Mouse (Mus musculus) liver, embryonic 14.5 days (tissue): ENCODE measurements at regions not wholly inside any gene's neighbourhood (a gene's known extent, or its start where the extent isn't known, plus 50 kb on each side); places are given as distances from the start of the nearest gene placed in this dataset.

ENCODE experiments used
- ATAC-seq: fragments of 200-750 bp; cut with Nextera tagmentation; 2 replicates; pipeline ENCODE4 v1.8.0; 2017; ENCODE audit warnings: moderate number of reproducible peaks, mild to moderate bottlenecking, moderate library complexity; ENCODE audit not compliant: insufficient read depth
- DNase-seq, 3 experiments: peaks; one replicate each; pipeline ENCODE4 v3.0.0-alpha.2; 2012 to 2013; ENCODE audit warnings: low read depth in 3 of 3, low spot score in 3 of 3
- H3K27ac ChIP-seq: fragments of 300-500 bp; sonication (generic); 2 replicates; pipeline ENCODE4 v1.5.1; 2014; ENCODE audit warnings: moderate library complexity, mild to moderate bottlenecking, control low read depth, inconsistent platforms
- H3K27me3 ChIP-seq: fragments of 300-500 bp; sonication (generic); 2 replicates; pipeline ENCODE4 v1.6.1; 2014; ENCODE audit warnings: mild to moderate bottlenecking, low read length, moderate library complexity; ENCODE audit not compliant: control insufficient read depth, insufficient read depth
- H3K36me3 ChIP-seq: fragments of 300-500 bp; sonication (generic); replicated peaks from 2 replicates; pipeline ENCODE4 v1.6.1; 2014; ENCODE audit warnings: low read depth; ENCODE audit not compliant: control insufficient read depth, insufficient read depth
- H3K4me1 ChIP-seq, 2 experiments: fragments of 200-500 bp in 1 of 2; fragments of 300-500 bp in 1 of 2; sonication (generic) in 1 of 2; replicated peaks; 2 replicates each; pipeline ENCODE4 v1.6.1; 2012 to 2014; ENCODE audit warnings: antibody characterized with exemption in 1 of 2, inconsistent platforms in 1 of 2, low read length in 1 of 2; ENCODE audit not compliant: control insufficient read depth in 2 of 2, insufficient read depth in 2 of 2
- H3K4me2 ChIP-seq: fragments of 300-500 bp; sonication (generic); 2 replicates; pipeline ENCODE4 v1.6.1; 2014; ENCODE audit warnings: low read depth, mild to moderate bottlenecking, control low read depth, moderate library complexity
- H3K4me3 ChIP-seq, 2 experiments: fragments of 200-500 bp in 1 of 2; fragments of 300-500 bp in 1 of 2; sonication (generic) in 1 of 2; 2 replicates each; pipeline ENCODE4 v1.5.1; 2012 to 2014; ENCODE audit warnings: low read depth in 2 of 2, low read length in 2 of 2, mild to moderate bottlenecking in 2 of 2, control low read depth in 1 of 2, inconsistent platforms in 1 of 2, moderate library complexity in 1 of 2; ENCODE audit not compliant: insufficient read depth in 1 of 2
- H3K9ac ChIP-seq: fragments of 300-500 bp; sonication (generic); replicated peaks from 2 replicates; pipeline ENCODE4 v1.6.1; 2014; ENCODE audit warnings: mild to moderate bottlenecking, control low read depth, moderate library complexity
- H3K9me3 ChIP-seq: fragments of 300-500 bp; sonication (generic); 2 replicates; pipeline ENCODE4 v1.6.1; 2016; ENCODE audit warnings: low read length, mixed read lengths; ENCODE audit not compliant: control insufficient read depth
- CTCF ChIP-seq: IDR thresholded peaks from 2 replicates; pipeline ENCODE4 v1.5.1; 2016; ENCODE audit warnings: antibody characterized with exemption, low read depth, control low read depth
- EP300 ChIP-seq: IDR thresholded peaks from 2 replicates; pipeline ENCODE4 v1.6.1; 2016; ENCODE audit warnings: antibody characterized with exemption, low read depth
- WGBS: fragments of 180-500 bp; shearing (Covaris S2); extraction: QIAGEN DNeasy Blood & Tissue Kit; methylation state at CpG from one replicate; pipeline ENCODE4 v1.1.7; 2014; ENCODE audit not compliant: insufficient replicate concordance; 5-methylcytosine and 5-hydroxymethylcytosine counted together

- Histone ChIP-seq H3K4me1 (no peaks in the 10 kb centered on the region), H3K9ac (no peak overlapping the region), H3K4me2 (no peak overlapping the region), H3K9me3 (no peaks in the 10 kb centered on the region), H3K27ac (no peak overlapping the region), H3K36me3 (no peaks in the 10 kb centered on the region), H3K27me3 (no peaks in the 10 kb centered on the region), H3K4me3 (no peak overlapping the region)
- ATAC-seq (no peak), DNase-seq (no peak)
- WGBS, result 61% methylated on average over 4 of the region's 4 CpGs
- TF ChIP-seq EP300 (no peak), CTCF (no peak)
Observed at GRCm38 (mm10) chr3:18740344-18740743, 792.1 kb downstream of the Cypt12 start.

GRCm38 (mm10) chr3:18743474-18743873 is 795.3 kb downstream of the Cypt12 start:
- ATAC-seq, result no peak
- no peak overlapping the region for H3K27ac ChIP-seq
- DNase-seq, result no peak

GRCm38 (mm10) chr3:18744216-18744615 is 796.0 kb downstream of the Cypt12 start:
- DNase-seq (no peak), ATAC-seq (no peak)
- Histone ChIP-seq H3K27me3 (no peaks in the 10 kb centered on the region), H3K9ac (no peak overlapping the region), H3K27ac (no peak overlapping the region), H3K36me3 (no peaks in the 10 kb centered on the region), H3K4me3 (no peak overlapping the region), H3K4me1 (no peaks in the 10 kb centered on the region), H3K4me2 (no peak overlapping the region), H3K9me3 (no peaks in the 10 kb centered on the region)
- no peak for TF ChIP-seq EP300
- no peak for TF ChIP-seq CTCF
- 57% methylated on average over 3 of the region's 3 CpGs for WGBS

More at GRCm38 (mm10) chr3:18743474-18743873, 795.3 kb downstream of the Cypt12 start:
- Histone ChIP-seq H3K4me1 (no peaks in the 10 kb centered on the region), H3K4me2 (no peak overlapping the region), H3K4me3 (no peak overlapping the region), H3K9ac (no peak overlapping the region), H3K36me3 (no peaks in the 10 kb centered on the region), H3K9me3 (no peaks in the 10 kb centered on the region), H3K27me3 (no peaks in the 10 kb centered on the region)
- 60% methylated on average over 2 of the region's 2 CpGs for WGBS
- TF ChIP-seq EP300 (no peak), CTCF (no peak)

- ATAC-seq (no peak), DNase-seq (no peak)
- Histone ChIP-seq H3K27ac (no peak overlapping the region), H3K4me1 (no peaks in the 10 kb centered on the region), H3K4me3 (no peak overlapping the region), H3K36me3 (no peaks in the 10 kb centered on the region), H3K27me3 (no peaks in the 10 kb centered on the region), H3K9me3 (no peaks in the 10 kb centered on the region), H3K9ac (no peak overlapping the region), H3K4me2 (no peak overlapping the region)
- TF ChIP-seq EP300 (no peak), CTCF (no peak)
Observed at GRCm38 (mm10) chr3:18746206-18746605, 798.0 kb downstream of the Cypt12 start.

GRCm38 (mm10) chr3:18746898-18747297 is 798.7 kb downstream of the Cypt12 start:
- Histone ChIP-seq H3K27ac (no peak overlapping the region), H3K9ac (no peak overlapping the region), H3K9me3 (no peaks in the 10 kb centered on the region), H3K36me3 (no peaks in the 10 kb centered on the region), H3K4me2 (no peak overlapping the region), H3K27me3 (no peaks in the 10 kb centered on the region), H3K4me1 (no peaks in the 10 kb centered on the region), H3K4me3 (no peak overlapping the region)
- WGBS, result 40% methylated on average over 2 of the region's 2 CpGs
- DNase-seq (no peak), ATAC-seq (no peak)
- TF ChIP-seq CTCF (no peak), EP300 (no peak)
